Mouse (Mus musculus): ENCODE measurements at regions not wholly inside any gene's neighbourhood (a gene's known extent, or its start where the extent isn't known, plus 50 kb on each side); places are given as distances from the start of the nearest gene placed in this dataset.

DNA sequence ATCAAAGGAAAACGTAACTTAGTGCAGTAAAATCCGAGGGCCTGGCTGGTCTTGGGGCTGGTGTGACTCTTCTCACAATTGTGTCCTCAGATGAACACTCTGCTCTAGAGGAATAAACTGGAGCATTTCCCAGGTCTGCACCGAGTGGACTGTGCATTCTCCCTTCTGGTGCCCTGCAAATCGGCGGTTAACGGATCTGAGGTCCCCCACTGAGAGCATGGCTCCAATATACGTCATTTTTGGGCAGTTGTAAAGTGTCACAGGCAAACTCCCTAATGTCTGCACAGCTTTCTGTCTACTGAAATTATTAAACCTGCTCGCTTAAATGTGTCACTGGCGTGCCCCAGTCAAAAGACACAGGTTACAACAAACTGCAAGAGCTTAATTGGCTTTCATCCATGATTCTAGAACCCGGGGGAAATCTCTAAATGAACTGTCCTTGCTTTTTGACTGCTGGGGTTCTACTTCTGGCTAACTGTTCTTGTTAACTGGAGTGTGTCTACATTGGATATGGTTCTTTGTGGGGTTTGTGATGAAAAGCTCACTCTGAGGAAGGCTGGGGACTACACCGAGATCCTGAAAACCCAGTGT lies 93.7 kb upstream of the Gm47985 start:
- DNase-seq (ENCODE audit: low spot score in 2 of 2) = no peak

DNA sequence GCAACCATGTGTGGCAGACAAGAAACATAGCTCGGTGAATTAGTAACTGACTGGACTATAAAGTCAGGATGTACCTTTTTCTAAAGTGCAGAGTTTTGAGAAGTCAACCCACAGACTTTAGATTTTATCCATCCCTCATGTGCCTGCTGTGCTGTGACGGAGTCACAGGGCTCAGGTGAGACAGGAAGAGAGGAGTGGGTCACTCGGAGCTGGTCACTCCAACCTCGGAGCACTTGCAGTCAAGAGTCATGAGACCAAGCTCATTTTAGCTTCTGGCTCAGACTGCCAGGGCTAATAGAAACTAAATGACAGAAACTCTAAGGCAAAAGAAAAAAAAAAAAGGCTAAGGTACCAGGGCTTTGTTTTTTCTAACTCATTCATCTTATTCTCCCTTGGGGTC lies 90.3 kb upstream of the Gm47985 start:
- DNase-seq (ENCODE audit: low spot score in 2 of 2) = no peak

DNA sequence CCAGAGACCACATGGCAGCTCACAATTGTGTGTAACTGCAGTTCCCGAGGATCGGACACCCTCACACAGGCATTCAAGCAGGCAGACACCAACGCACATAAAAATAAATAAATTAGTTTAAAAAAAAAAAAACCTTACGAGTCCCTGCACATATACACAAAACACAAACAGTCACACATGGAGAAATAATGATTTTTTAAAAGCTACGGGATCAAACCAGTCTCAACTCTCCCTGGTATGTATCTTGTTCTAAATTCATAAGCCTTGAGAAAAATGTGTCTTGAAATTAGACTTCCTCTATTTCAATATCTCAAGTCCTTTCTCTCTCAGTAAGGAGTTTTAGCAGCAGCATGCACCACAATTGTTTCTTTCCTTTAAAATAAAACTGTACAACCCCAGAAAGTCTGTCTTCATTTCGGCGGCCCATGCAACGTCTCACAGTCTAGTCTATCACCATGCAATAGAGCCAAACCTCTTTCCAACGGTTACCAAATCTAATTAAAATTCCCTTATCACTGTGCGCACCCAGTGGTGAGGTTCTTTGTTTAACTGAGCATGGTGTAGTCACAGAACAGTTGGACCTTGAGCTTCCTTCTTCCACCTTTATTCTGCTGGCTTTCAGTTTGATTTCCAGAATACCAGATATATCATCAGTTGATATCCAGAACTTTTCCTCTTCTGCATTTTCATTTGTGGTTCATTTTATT lies 86.8 kb upstream of the Gm47985 start:
- no peak for DNase-seq (ENCODE audit: low spot score in 2 of 2)

DNA sequence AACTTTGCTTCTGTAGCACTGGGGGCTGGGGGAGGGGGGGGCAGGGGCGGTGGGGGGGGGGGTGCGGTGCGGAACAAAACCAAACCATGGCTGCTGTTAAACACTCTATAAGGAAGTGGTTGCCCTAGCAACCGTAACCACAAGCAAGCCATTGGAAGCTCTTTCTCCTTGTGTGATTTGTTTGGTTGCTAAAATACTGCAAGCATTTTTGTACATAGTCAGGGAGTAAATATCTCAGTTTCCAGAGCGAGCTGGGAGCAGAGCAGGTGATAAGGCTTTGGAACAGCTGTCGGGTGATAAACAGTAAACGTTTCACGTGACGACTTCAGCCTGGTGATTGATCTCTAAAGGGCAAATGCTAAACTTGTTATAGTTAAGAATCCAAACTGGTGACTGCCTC lies 86.3 kb upstream of the Gm47985 start:
- DNase-seq (ENCODE audit: low spot score in 2 of 2) = no peak

DNA sequence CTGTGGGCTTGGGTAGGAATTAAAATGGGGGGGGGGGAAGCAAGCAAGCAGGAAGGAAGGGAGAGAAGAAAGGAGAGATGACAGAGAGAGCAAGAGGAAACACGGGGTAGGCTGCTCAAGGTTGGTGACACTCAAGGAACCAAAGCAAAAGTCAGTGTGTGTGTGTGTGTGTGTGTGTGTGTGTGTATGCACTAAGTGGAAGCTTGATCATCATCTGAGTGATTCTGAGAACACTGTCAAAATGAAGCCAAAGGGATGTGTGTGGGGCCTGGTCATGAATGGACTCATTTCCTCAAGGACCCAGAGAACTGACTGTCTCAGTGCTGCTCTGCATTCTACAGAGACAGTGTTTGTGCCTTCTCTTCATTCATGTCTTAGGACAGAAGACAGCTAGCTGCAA lies 84.8 kb upstream of the Gm47985 start:
- DNase-seq (ENCODE audit: low spot score in 2 of 2) = no peak

DNA sequence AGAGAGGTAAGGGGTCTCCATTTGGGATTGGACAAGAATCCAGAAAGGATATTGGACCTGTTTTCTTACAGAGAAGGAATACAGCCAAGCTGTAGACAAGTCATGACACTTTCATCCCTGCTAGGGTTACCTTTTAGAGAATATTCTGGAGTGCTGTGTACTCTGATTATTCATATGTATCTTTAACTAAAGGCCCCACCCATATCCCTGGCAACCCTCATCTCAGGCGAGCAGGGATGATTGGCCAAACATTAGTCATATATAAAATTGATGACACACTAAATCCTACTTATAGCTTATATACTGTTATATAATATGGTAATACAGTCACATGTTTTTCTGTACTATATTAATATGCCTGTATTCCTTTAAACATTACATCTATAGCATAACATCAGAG lies 83.6 kb upstream of the Gm47985 start:
- DNase-seq (ENCODE audit: low spot score in 2 of 2) = no peak

DNA sequence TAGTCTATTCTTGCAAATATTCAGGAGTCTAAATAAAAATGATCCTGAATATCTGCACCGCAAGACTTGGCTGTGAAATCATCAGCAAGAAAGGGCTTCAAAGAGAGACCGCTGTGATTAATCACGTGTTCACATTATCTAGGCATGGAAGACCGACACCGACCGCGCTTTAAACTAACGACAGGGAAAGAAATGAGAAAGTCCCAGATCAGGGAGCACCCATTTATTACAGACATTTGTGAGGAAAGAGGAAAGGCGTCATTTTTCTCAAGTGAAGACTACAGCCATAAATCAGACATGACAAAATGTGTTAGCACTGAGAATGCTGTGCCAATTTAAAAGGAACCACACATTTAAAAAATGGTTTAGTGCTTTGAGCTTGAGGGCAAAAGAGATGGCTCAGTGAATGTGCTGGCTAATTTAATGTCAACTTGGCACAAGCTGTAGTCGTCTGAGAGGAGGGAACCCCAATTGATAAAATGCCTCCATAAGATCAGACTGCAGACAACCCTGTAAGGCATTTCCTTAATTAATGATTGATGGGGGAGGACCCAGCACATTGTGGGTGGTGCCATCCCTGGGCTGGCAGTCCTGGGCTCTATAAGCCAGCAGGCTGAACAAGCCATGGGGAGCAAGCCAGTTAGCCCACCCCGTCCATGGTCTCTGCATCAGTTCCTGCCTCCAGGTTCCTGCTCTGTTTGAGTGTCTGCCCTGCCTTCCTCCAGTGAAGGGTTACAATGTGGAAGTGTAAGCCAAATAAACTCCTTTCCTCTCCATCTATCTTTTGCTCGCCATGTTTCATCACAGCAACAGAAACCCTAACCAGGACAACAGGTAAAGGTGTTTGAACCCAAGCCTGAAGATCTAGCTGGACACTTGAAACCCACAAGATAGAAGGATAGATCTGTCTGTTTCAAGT lies 81.5 kb upstream of the Gm47985 start:
- no peak for DNase-seq (ENCODE audit: low spot score in 2 of 2)

DNA sequence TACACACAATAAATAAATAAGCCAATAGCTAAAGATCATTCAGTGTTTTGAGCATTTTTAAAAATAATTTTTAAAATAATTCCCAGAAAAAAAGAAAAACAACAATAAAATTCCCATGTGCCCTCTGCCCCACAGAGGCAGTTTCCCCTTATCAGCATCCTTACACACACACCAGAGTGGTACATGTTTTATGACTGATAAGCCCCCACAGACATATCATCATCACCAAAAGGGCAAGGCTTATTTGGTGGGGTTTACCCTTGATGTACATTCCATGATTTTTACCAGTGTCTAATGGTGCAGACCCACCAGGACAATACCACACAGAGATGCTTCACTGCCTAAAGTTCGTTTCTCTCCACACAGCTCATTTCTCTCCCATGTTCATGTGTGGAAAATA lies 80.8 kb upstream of the Gm47985 start:
- DNase-seq (ENCODE audit: low spot score in 2 of 2) = no peak

DNA sequence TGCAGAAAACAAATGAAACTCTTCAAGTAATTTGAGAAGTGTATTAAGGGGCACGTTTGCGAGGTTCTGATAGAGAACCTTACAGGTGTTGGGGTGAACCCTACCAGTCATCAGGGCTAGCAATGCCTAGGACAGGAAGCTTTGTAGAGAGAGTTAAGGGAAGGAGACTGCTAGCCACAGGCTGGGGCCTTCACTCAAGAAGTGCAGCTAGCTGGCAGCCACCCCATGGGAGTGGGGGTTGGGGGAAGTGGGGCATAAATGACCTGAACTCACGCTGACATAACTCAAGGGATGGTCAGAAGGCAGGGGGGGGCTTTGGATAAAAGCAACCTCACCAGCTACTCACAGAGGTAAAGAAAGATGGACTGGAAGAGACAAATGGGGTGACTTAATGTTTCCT lies 80.3 kb upstream of the Gm47985 start:
- no peak for DNase-seq (ENCODE audit: low spot score in 2 of 2)

DNA sequence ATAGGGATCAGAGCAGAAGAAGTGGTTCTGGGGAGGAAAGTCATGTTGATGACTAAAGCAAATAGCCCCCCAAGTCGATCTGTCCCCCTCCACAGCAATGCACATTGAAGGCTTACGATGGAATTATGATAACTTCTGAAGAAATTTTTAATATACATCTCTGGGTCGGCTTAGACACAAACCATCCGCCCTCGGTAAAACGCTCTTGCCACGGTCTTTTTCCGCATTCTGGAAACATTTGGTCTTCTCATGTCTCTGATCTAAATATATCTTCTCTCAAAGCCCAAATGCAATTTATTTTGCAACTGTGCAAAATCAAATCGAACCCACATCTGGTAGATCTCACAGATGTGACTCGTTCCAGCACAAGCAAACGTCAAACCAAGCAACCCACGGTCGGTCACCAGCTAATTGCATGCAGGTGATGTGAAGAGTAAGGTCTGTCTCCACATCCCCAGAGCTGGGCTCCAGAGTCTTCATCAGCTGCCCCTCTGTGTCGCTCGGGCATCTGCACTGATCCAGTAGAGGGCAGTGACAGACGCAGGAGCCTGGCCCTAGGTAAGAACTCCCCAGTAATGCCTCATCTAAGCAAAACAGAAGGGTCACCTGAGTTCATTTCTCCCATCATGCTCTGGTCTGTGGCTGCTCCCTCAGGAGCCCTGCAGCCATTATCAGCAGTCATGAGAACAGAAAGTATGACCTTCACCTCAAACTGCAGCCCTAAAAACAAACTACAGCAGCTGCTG lies 79.5 kb upstream of the Gm47985 start:
- DNase-seq (ENCODE audit: low spot score in 2 of 2) = no peak

DNA sequence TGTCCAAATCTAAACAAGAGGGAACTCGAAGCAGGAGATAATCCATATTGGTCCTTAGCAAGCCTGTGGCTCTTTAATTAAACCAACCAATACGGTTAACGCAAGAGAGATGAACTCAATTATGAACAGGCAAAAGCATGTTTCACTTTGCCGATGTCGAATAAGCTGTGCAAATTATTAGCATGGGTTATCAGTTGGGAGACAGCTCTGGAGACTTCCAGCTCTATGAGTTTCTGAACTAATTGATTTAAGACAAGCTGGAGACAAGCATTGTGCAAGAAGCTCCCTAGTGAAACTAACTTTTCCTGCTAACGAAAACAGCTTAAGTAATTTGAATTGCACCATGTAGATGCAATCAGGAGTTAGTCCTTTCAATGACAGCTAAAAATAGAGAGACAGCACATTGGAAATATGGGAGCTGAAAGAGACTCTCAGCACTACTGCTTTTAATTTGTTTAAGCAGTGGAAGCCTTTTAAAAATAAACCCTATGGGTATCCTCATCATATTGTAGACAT lies 78.8 kb upstream of the Gm47985 start:
- no peak for DNase-seq (ENCODE audit: low spot score in 2 of 2)

DNA sequence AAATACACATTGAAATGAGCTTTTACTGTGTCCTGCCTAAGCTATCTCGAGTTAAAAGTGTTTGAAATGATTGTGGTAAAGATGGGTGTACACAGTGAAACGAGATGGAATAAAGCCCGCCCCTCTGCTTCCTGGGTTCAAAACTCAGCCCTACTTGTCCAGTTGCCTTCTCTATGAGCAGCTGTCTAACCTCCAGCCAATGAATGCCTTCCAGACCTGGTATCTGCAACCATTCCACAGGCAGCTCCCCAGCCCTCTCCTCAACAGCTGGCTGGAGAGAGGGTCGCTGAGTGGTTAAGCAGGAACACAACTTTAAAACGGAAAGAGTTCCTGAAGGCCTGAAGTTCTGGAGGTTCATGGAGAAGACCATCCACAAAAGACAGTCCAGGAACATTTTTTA lies 78.0 kb upstream of the Gm47985 start:
- DNase-seq (ENCODE audit: low spot score in 2 of 2) = no peak

DNA sequence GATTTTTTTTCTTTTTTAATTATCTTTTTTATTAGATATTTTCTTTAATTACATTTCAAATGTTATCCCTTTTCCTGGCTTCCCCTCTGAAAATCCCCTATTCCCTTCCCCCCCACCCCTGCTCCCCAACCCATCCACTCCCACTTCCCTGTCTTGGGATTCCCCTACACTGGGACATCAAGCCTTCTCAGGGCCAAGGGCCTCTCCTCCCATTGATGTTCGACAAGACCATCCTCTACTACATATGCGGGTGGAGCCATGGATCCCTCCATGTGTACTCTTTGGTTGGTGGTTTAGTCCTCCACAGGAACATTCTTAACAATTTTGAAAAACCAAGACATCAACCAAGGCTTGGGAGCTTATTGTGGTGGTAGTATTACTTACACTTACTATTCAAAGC lies 77.5 kb upstream of the Gm47985 start:
- no peak for DNase-seq (ENCODE audit: low spot score in 2 of 2)

DNA sequence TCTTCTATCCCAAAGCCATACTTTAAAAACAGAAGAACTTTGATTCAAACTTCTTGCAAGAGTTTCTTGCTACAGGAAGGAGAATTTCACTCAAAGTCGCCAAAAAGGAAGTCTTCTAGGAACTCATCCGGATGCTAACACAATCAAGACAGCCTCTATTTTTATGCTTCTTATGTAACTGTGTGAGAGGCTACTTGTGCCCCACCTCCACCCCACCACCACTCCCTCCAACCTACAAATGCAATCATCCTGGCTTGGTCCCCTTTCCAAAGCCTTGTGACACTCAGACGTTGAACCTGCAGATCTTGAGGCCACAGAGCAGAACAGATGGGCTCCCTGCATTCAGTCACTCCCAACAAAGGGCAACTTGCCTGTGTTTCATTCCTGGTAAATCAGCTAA lies 77.1 kb upstream of the Gm47985 start:
- no peak for DNase-seq (ENCODE audit: low spot score in 2 of 2)

DNA sequence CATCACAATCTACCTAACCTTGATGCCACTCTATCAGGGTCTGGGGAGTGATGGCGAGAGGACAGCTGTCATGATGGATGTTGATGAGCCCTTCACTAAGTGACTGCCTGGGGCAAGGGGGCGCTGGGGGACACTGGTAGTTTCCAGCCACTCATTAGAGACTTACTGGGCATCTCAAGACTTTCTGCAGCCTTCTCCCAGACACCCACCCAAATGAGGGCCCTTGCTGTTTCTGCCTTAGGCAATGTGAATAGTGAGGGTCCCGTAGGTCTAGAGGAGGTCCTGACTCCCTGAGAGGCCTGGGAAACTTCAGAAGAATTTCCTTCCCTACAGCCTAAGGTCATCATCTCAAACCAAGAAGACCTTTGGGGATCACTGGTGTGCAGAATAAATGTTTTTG lies 74.9 kb upstream of the Gm47985 start:
- no peak for DNase-seq (ENCODE audit: low spot score in 2 of 2)

DNA sequence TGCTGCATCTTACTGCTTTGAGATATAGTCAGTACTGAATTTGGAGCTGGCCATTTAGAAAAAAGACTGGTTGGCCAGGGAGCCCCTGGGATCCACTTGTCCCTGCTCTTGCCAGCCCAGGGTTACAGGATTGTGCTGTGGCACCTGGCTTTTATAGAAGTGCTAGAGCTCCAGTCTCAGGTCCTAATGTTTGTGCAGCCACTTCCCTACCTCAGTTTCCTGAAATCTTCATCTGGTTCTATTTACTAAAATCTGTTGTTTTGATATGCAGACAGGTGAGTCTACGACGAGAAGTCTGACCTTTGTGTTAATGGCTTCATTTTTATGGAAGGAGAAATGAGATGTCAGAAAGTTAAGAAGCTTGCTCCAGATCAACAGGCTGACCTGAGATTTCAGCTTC lies 73.0 kb upstream of the Gm47985 start:
- no peak for DNase-seq (ENCODE audit: low spot score in 2 of 2)

DNA sequence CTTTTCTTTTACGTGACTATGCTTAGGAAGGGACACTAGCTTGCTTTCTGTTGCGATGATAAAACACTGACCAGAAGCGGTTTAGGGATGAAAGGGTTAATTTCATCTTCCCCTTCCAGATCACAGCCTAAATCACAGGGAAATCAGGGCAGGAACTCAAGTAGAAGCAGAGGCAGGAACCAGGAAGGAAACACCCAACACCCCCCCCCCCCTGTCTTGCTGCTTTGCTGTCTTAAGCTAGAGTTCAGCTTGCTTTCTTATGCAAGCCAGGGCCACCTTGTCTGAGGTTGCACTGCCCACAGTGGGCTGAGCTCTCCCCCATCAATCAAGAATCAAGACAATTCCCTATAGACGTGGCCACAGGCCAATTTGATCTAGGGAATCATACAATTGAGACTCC lies 71.9 kb upstream of the Gm47985 start:
- no peak for DNase-seq (ENCODE audit: low spot score in 2 of 2)

DNA sequence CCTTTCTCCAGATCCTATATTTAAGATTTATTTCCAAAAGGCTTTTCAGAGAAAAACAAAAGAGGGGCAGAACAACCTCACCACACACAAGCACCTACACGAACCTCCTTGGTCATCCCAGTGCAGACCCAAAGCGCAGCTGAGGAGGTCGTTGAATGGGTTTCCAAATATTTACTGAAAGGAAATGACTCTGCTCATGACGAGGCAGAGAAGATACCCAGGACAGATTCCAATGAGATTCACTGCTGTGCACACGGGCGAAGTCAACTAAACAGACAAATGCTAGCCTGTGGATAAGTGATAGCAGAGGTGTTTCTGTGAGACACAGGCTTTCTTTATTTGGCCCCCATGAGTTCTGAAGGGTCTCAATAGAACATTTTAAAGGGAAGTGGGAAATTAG lies 70.7 kb upstream of the Gm47985 start:
- no peak for DNase-seq (ENCODE audit: low spot score in 2 of 2)

DNA sequence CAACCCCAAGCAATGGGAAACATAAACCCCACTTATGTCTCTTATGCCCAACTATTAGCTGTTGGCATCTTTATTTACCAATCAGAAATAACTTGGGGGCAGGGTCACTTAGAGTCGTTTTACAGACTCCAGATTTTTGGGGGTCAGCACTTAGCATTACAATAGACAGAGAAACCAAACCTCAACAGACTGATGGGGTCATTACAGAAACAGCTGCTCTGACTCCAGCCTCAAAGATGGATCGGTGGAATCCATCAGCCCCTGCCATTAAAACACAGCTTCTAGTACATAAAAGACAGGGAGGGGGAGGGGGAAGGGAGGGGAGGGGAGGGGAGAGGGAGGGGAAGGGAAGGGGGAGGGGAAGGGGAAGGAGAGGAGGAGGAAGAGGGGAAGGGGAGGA lies 69.9 kb upstream of the Gm47985 start:
- DNase-seq (ENCODE audit: low spot score in 2 of 2) = no peak

DNA sequence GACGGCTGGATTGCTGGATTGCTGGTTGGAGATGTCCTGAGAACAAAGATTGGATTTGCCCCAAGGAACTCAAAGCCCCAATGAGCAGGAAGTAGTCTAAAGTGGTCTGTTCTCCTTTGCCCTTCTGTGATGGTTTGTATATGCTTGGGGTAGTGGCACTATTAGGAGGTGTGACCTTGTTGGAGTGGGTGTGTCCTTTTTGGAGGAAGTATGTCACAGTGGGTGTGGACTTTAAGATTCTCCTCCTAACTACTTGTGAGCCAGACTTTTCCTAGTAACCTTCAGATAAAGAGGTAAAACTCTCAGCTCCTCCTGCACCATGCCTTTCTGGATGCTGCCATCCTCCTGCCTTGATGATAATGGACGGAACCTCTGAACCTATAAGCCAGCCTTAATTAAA lies 69.1 kb upstream of the Gm47985 start:
- DNase-seq (ENCODE audit: low spot score in 2 of 2) = no peak

DNA sequence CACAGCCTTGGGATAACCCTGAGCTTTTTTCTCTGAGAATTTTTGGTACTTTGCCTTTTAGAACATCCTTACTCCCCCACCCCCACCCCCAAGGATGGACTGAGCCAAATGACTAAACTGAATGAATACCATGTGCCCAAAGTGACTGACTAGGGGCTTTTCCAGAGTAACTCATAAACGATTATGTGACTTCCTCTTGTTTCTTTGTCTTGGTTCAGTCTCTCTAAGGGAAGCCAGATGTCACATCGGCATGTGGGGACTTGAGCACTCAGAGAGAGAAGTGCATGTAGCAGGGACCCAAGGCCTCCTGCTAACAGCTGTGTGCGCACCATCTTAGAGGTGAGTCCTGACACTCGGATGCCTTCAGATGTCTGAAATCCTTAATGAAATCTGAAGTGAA lies 63.8 kb upstream of the Gm47985 start:
- DNase-seq (ENCODE audit: low spot score in 2 of 2) = no peak

DNA sequence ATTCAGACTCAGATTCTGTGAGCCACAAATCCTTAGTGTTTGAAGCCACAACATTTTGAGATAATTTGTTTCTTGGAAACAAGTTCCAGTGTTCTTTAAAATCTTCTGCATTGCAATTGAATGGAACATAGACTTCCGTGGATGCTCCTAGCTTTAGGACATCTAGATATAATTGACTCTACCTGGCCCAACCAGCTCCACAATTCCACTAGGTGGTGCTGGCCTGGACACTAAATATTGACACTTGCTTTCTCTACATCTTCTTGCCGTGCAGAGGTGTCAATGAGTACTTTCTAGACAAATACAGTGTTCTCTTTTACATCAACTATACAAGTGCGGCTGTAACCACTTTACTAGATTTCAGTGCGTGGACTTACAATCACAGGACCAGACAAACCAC lies 63.4 kb upstream of the Gm47985 start:
- no peak for DNase-seq (ENCODE audit: low spot score in 2 of 2)
